Mouse (Mus musculus) brain, adult 10 weeks (tissue): Measurements from ENCODE around the gene Gm20716. TPM values are rescaled to one million over a fixed set of nuclear protein-coding genes. Genes with fewer than 3 reads are reported as not detected.

ENCODE experiments used
- polyA plus RNA-seq: library from polyadenylated mRNA; stranded (reverse); fragments of 350-450 nt; fragmentation: Illumina TruSeq; extraction: RNeasy Lipid Tissue Mini Kit (QIAGEN cat#74804); gene quantifications from one replicate; pipeline ENCODE4 v1.2.3, GENCODE M21; 2015; ENCODE audit warnings: low read depth, low replicate concordance

The Gm20716 gene
- 63.4 TPM for polyA plus RNA-seq

GRCm38 (mm10) chr2:168230026-168230728, at the start of gene Gm20716, which contains the start of the genes Dpm1 and Mocs3:
Gene Gm20716, minus strand, starts transcription at chr2:168230364.
Gene Dpm1, minus strand, starts transcription at chr2:168230591.
Gene Mocs3, plus strand, starts transcription at chr2:168230622.

GRCm38 (mm10) chr2:168206725-168207644, 23.2 kb downstream of the Gm20716 start, which contains the start of gene Adnp:
Gene Adnp, minus strand, starts transcription at chr2:168207112.

Other genes with a start within 250 kb of the Gm20716 start
- gene Ripor3, start 219.7 kb downstream of the Gm20716 start, polyA plus RNA-seq: 0.16 TPM
- gene Pard6b, start 149.4 kb downstream of the Gm20716 start, polyA plus RNA-seq: 3.2 TPM
- gene Adnp, start 23.3 kb downstream of the Gm20716 start, polyA plus RNA-seq: 10.4 TPM
- gene Dpm1, start 227 bp upstream of the Gm20716 start, polyA plus RNA-seq: 48.3 TPM
- gene Mocs3, start 258 bp upstream of the Gm20716 start, polyA plus RNA-seq: 8.2 TPM
- 14.9 TPM for gene Kcng1, start 51.4 kb upstream of the Gm20716 start, polyA plus RNA-seq